Mouse (Mus musculus) limb, embryonic 15.5 days (tissue): Measurements from ENCODE around the gene Car3. TPM values are rescaled to one million over a fixed set of nuclear protein-coding genes. Genes with fewer than 3 reads are reported as not detected.

Experiments
- ATAC-seq: fragments of 200-750 bp; cut with Nextera tagmentation; 2 replicates; pipeline ENCODE4 v1.8.0; 2017; ENCODE audit warnings: low read depth, moderate TSS enrichment; ENCODE audit not compliant: insufficient number of reproducible peaks, low FRiP score, low TSS enrichment
- H3K27ac ChIP-seq: fragments of 300-500 bp; sonication (generic); 2 replicates; pipeline ENCODE4 v1.5.1; 2015; ENCODE audit warnings: moderate library complexity, mild to moderate bottlenecking, inconsistent platforms
- H3K27me3 ChIP-seq: fragments of 300-500 bp; sonication (generic); 2 replicates; pipeline ENCODE4 v1.6.1; 2015; ENCODE audit warnings: inconsistent platforms
- H3K36me3 ChIP-seq: fragments of 300-500 bp; sonication (generic); 2 replicates; pipeline ENCODE4 v1.6.1; 2015; ENCODE audit warnings: inconsistent platforms
- H3K4me1 ChIP-seq: fragments of 300-500 bp; sonication (generic); 2 replicates; pipeline ENCODE4 v1.6.1; 2015; ENCODE audit warnings: inconsistent platforms
- H3K4me2 ChIP-seq: fragments of 300-500 bp; sonication (generic); 2 replicates; pipeline ENCODE4 v1.6.1; 2015; ENCODE audit warnings: mild to moderate bottlenecking, inconsistent platforms
- H3K4me3 ChIP-seq: fragments of 300-500 bp; sonication (generic); 2 replicates; pipeline ENCODE4 v1.5.1; 2015; ENCODE audit warnings: mild to moderate bottlenecking, inconsistent platforms
- H3K9ac ChIP-seq: fragments of 300-500 bp; sonication (generic); 2 replicates; pipeline ENCODE4 v1.6.1; 2015; ENCODE audit warnings: inconsistent platforms
- H3K9me3 ChIP-seq: fragments of 300-500 bp; sonication (generic); 2 replicates; pipeline ENCODE4 v1.6.1; 2016; ENCODE audit warnings: inconsistent platforms
- WGBS: fragments of 180-500 bp; shearing (Covaris S2); methylation state at CpG from one replicate; pipeline ENCODE4 v1.1.7; 2015; 5-methylcytosine and 5-hydroxymethylcytosine counted together
- polyA plus RNA-seq: library from polyadenylated mRNA; unstranded; fragments of >200 nt; fragmentation: Nextera tagmentation; extraction: Ambion mirVana; gene quantifications from 2 replicates; pipeline ENCODE4 v1.2.1, GENCODE M21; 2015

The Car3 gene
- polyA plus RNA-seq, 1 experiment from 2014 or later = 38.7 TPM

DNA sequence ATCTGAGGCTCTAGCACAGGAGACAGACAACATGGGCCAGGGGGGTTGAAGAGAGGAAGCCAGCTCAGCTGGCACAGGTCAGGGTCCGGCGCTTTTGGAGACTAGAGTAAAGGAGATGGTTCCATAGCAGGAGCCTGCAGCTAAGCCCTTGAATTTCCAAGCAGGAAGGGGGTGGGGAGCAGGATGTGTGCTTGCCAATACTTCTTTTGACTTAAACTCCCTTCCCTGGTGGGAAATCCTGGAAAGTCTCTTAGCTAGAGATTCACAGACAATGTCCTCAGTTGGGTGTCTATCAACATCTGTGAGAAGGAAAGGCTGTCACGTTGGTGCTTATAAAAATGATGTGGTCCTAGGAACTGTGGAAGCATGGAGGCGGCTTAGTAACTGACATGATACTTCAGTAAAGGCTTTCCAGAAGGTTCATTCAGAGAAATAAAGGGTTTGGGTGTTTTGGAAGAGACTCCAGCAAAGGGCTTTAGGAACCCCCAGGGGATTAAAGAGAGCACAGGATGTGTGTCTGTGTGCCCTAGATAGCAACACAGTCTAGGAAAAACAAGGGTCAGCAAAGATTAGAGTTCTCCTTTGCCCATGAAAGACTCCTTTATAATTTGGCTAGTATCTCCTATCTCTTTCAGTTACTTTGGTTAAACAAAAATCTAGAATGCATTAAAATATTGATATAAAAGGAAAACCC is 26.6 kb downstream of the Car3 start:
- no peak overlapping the region for H3K9ac ChIP-seq
- no peak overlapping the region for H3K4me2 ChIP-seq
- WGBS = 67% methylated on average over 4 of the region's 4 CpGs
- H3K27ac ChIP-seq = no peak overlapping the region
- H3K9me3 ChIP-seq = no peaks in the 10 kb centered on the region
- H3K27me3 ChIP-seq = peaks cover 22% of the 10 kb centered on the region
- H3K36me3 ChIP-seq = no peaks in the 10 kb centered on the region
- peaks cover 7% of the 10 kb centered on the region for H3K4me1 ChIP-seq
- no peak for ATAC-seq
- no peak overlapping the region for H3K4me3 ChIP-seq

DNA sequence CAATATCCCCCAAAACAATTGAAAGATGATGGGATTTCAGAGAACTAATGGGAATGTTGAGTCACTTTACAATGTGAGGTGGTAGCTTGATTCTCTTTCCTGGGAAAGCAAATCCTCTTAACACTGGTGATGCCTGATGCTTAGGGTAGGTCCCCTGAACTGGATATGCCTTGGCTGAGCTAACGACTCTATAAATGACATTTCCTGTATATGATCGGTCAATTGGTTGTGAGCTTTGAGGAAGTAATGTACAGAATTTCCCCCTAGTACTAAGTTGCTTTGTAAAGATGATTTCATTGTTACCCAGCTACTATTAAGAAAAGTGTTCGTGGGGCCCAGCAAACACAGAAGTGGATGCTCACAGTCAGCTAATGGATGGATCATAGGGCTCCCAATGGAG is 29.7 kb downstream of the Car3 start:
- WGBS = 72% methylated on average over 3 of the region's 3 CpGs
- H3K36me3 ChIP-seq = no peaks in the 10 kb centered on the region
- H3K4me2 ChIP-seq = no peak overlapping the region
- H3K27ac ChIP-seq = no peak overlapping the region
- no peak for ATAC-seq
- H3K9me3 ChIP-seq = no peaks in the 10 kb centered on the region
- no peak overlapping the region for H3K9ac ChIP-seq
- H3K27me3 ChIP-seq = peaks cover 2% of the 10 kb centered on the region; the same call in 1 of the 2 replicates
- no peaks in the 10 kb centered on the region for H3K4me1 ChIP-seq
- H3K4me3 ChIP-seq = no peak overlapping the region

DNA sequence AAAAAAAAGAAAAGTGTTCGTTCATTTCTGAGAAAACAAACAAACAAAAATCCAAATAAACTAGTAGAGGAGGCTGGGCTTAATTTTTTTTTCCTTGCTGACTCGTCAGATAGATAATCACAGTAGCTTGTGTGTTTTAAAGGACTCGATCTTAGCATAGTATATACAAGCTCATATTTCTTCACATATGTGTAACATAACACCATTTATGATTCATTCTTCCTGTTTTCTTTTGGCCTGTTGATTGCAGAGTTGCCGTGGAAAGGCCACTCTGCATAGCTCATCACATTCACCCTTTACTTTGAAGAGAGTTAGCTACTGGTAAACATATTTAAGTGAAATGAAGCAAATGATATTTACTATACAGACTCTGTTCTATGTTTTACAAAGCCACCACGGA is 30.4 kb downstream of the Car3 start:
- WGBS = 55% methylated on average over 5 of the region's 5 CpGs
- Histone ChIP-seq H3K4me1 (no peaks in the 10 kb centered on the region), H3K9me3 (no peaks in the 10 kb centered on the region), H3K36me3 (no peaks in the 10 kb centered on the region), H3K9ac (no peak overlapping the region), H3K4me2 (no peak overlapping the region), H3K27ac (no peak overlapping the region), H3K27me3 (no peaks in the 10 kb centered on the region), H3K4me3 (no peak overlapping the region)
- ATAC-seq = no peak

DNA sequence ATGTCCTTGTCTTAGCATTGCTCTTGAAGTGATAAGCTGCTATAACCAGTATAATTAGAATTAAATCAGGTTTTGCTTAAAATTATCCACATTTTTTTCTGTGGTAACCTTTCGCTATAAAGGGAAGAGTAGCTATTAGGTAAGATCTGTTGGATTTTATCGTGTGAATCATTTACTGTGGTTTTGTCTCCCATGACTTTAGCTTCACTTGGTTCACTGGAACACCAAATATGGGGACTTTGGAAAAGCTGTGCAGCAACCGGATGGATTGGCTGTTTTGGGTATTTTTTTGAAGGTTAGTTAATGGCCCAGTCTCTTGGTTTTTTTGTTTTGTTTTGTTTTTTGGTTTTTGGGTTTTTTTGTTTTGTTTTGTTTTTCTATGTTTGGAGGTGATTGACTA is 32.0 kb downstream of the Car3 start:
- Histone ChIP-seq H3K4me1 (no peaks in the 10 kb centered on the region), H3K4me2 (no peak overlapping the region), H3K36me3 (no peaks in the 10 kb centered on the region), H3K27me3 (no peaks in the 10 kb centered on the region), H3K27ac (no peak overlapping the region), H3K4me3 (no peak overlapping the region), H3K9me3 (no peaks in the 10 kb centered on the region), H3K9ac (no peak overlapping the region)
- no peak for ATAC-seq
- 94% methylated on average over 3 of the region's 3 CpGs for WGBS

DNA sequence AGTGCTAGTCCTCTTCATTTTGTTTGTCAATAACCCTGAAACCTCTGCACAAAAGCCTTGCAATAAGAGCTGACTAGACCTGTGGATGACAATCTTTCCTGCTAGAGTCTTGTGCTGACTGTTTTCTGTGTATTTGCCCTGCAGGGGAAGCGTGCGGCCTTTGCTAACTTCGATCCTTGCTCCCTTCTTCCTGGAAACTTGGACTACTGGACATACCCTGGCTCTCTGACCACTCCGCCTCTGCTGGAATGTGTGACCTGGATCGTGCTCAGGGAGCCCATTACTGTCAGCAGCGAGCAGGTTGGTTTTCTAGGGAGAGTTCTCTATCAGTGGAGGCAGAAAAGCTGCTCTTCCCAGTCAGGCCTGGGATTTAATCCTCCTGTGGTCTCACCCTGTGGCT is 34.5 kb downstream of the Car3 start:
- Histone ChIP-seq H3K36me3 (no peaks in the 10 kb centered on the region), H3K9ac (no peak overlapping the region), H3K4me3 (no peak overlapping the region), H3K4me2 (no peak overlapping the region), H3K27ac (no peak overlapping the region), H3K27me3 (no peaks in the 10 kb centered on the region), H3K4me1 (no peaks in the 10 kb centered on the region), H3K9me3 (no peaks in the 10 kb centered on the region)
- no peak for ATAC-seq
- 72% methylated on average over 6 of the region's 6 CpGs for WGBS

DNA sequence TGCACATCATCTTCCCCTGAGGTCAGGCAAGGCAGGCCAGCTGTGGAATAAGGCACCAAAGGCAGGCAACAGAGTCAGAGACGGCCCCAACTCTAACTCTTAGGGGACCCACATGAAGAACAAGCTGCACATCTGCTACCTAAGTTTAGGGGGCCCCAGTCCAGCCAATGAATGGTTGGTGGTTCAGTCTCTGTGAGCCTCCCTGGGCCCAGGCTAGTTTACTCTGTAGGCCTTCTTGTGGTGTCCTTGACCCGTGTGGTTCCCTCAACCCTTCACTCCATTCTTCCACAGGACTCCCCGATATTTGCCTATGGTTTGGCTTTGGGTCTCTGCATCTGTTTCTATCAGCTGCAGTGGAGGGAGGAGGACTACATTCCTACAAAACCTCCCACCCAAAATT is 40.1 kb downstream of the Car3 start:
- Histone ChIP-seq H3K36me3 (no peaks in the 10 kb centered on the region), H3K4me3 (no peak overlapping the region), H3K9me3 (no peaks in the 10 kb centered on the region), H3K27me3 (no peaks in the 10 kb centered on the region), H3K27ac (no peak overlapping the region), H3K9ac (no peak overlapping the region), H3K4me1 (no peaks in the 10 kb centered on the region), H3K4me2 (no peak overlapping the region)
- ATAC-seq = no peak
- WGBS = 87% methylated on average over 3 of the region's 3 CpGs

DNA sequence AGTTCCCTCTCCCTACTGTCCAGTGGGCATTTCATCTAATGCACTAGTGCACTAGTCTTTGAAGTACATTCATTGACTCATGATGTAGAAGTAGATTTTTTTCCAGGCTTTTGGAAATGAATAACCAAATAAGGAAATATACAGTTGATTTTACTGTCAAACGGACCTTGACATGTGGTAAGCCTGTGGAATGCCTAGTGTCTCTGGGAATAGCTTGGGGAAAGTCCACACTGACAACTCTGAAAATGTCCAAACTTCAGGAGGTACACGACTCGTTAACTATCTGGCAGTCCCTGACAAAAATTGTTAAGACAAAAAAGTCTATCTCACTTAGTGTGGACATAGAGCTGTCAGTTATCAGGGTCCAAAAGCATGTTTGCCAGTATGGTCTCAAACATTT is 40.9 kb downstream of the Car3 start:
- Histone ChIP-seq H3K9me3 (no peaks in the 10 kb centered on the region), H3K9ac (no peak overlapping the region), H3K27me3 (no peaks in the 10 kb centered on the region), H3K4me3 (no peak overlapping the region), H3K36me3 (no peaks in the 10 kb centered on the region), H3K4me1 (no peaks in the 10 kb centered on the region), H3K27ac (no peak overlapping the region), H3K4me2 (no peak overlapping the region)
- ATAC-seq = no peak
- 77% methylated on average over 3 of the region's 3 CpGs for WGBS

DNA sequence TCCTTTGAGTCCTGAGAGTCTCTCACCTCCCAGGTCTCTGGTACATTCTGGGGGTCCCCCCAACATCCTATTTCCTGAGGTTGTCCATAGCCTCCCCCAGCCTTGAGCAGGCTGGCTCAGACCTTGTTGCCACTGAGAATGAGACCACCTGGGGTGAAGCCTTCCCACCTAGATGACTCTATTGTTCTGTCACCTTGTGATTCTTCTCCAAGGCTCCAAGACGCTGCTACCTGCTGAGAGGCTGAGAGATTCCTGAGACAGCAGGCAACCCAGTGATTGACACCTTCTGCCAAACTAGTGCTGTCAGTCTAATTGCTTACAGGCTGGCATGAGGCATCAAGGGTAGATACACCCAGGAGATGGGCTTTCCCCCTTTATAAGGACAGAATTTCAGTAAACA is 44.0 kb downstream of the Car3 start:
- Histone ChIP-seq H3K36me3 (no peaks in the 10 kb centered on the region), H3K4me2 (no peak overlapping the region), H3K4me3 (no peak overlapping the region), H3K9me3 (no peaks in the 10 kb centered on the region), H3K27me3 (no peaks in the 10 kb centered on the region), H3K4me1 (no peaks in the 10 kb centered on the region), H3K27ac (no peak overlapping the region), H3K9ac (no peak overlapping the region)
- 34% methylated on average over 1 of the region's 1 CpGs for WGBS
- ATAC-seq = no peak

DNA sequence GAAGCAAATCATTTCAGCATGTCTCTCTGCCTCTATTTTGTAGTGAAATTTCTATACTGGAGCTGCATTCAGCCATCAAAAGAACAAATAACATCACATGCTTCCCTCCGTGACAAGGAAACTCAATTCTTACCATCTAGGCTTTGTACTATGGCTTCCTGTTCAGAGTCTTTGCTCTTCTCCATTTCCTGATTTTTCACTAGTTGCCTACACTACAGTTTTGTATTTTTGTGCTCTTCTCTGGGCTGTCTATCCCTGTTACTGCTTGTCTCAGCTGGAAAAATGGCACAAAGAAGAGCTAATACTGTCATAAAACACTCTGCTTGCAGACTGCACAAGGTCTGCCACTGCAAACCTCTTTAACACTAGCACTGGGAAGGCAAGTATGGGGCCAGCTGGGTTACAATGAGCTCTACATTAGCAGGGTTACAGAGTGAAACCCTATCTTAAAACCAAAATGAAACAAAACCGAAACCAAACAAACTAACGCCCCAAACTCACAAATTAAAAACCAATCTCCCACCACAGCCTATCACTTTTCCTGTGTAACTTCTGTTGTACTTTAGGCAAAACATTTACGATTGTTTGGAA is 48.8 kb downstream of the Car3 start:
- Histone ChIP-seq H3K27me3 (no peaks in the 10 kb centered on the region), H3K4me1 (no peaks in the 10 kb centered on the region), H3K4me2 (no peak overlapping the region), H3K27ac (no peak overlapping the region), H3K9ac (no peak overlapping the region), H3K4me3 (no peak overlapping the region), H3K9me3 (no peaks in the 10 kb centered on the region), H3K36me3 (no peaks in the 10 kb centered on the region)
- WGBS = 75% methylated on average over 4 of the region's 4 CpGs
- no peak for ATAC-seq

DNA sequence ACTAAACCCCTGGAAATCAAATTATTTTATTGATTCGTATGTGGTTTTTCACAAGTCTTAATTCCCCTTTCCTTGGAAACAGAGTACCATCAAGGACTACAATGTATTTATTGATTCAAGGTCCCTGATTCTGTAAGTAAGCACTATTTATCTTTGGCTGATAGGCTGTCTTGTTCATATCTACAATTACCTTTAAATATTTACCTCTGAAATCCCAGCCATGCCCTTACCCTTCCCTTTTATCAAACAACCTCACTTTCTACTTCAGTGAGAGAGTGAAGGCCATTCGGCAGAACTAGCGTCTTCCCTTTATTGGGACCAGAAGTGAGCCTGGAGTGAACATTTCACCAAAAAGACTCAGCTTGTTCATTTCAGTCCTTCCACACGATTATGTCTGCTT is 50.5 kb downstream of the Car3 start:
- Histone ChIP-seq H3K27me3 (no peaks in the 10 kb centered on the region), H3K27ac (no peak overlapping the region), H3K4me1 (no peaks in the 10 kb centered on the region), H3K4me3 (no peak overlapping the region), H3K4me2 (no peak overlapping the region), H3K36me3 (no peaks in the 10 kb centered on the region), H3K9ac (no peak overlapping the region), H3K9me3 (no peaks in the 10 kb centered on the region)
- ATAC-seq = no peak
- WGBS = 88% methylated on average over 4 of the region's 4 CpGs

DNA sequence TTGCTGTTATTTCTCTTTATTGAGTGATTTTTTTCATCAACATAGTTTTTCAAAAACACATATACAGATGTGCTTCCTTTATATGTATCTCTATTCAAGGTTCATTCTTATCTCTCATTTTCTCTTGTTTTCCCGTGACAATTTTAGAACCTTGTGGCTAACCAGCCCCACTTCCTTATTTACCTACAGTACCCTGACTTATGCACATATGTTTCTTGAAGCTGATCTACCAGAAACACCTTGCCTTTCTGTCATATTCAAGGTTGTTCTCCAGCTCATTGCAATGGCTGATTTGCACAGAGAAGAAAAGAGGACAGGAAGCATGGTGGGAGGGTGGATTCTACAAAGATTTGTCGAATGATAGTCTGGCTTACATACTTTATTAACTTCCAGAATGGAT is 52.0 kb downstream of the Car3 start:
- Histone ChIP-seq H3K4me2 (no peak overlapping the region), H3K4me3 (no peak overlapping the region), H3K4me1 (no peaks in the 10 kb centered on the region), H3K27ac (no peak overlapping the region), H3K9me3 (no peaks in the 10 kb centered on the region), H3K36me3 (no peaks in the 10 kb centered on the region), H3K9ac (no peak overlapping the region), H3K27me3 (no peaks in the 10 kb centered on the region)
- ATAC-seq = no peak
- 89% methylated on average over 2 of the region's 2 CpGs for whole genome bisulfite sequencing

DNA sequence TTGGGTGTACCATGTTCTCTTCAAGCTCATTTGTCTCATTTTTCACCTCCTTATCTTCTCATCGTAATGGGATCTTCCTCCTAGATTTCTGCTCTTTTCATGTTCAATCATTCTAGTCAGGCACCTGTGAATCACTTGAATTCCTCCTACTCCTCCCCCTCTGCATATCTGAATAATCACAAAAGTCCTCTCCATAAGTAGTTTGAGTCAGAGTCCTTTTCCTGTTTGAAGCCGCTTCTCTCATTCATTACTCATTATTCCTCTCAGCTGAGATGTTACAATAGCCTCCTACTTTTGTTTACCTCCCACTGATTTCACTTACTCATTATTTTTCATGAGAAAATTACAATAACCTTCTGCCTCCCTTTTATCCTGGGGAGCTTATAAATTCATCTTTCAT is 53.9 kb downstream of the Car3 start:
- H3K9ac ChIP-seq = no peak overlapping the region
- 70% methylated on average over 2 of the region's 2 CpGs for WGBS
- H3K27ac ChIP-seq = no peak overlapping the region
- H3K9me3 ChIP-seq = no peaks in the 10 kb centered on the region
- H3K36me3 ChIP-seq = no peaks in the 10 kb centered on the region
- H3K27me3 ChIP-seq = no peaks in the 10 kb centered on the region
- no peak overlapping the region for H3K4me2 ChIP-seq
- no peaks in the 10 kb centered on the region for H3K4me1 ChIP-seq
- H3K4me3 ChIP-seq = no peak overlapping the region
- no peak for ATAC-seq
